Mouse (Mus musculus) embryonic facial prominence, embryonic 14.5 days (tissue): ENCODE data around the gene Tom1l2. TPM values are rescaled to one million over a fixed set of nuclear protein-coding genes. Genes with fewer than 3 reads are reported as not detected.

Experiments
- ATAC-seq: fragments of 200-750 bp; cut with Nextera tagmentation; 2 replicates; pipeline ENCODE4 v1.8.0; 2017; ENCODE audit warnings: low read depth, moderate number of reproducible peaks, moderate TSS enrichment
- DNase-seq: peaks from one replicate; pipeline ENCODE4 v3.0.0-alpha.2; 2015; ENCODE audit warnings: low spot score
- H3K27ac ChIP-seq: fragments of 300-500 bp; sonication (generic); replicated peaks from 2 replicates; pipeline ENCODE4 v1.5.1; 2014; ENCODE audit warnings: low read depth, mild to moderate bottlenecking, low read length, moderate library complexity
- H3K27me3 ChIP-seq: fragments of 300-500 bp; sonication (generic); replicated peaks from 2 replicates; pipeline ENCODE4 v1.6.1; 2014; ENCODE audit warnings: low read length; ENCODE audit not compliant: control insufficient read depth, insufficient read depth
- H3K36me3 ChIP-seq: fragments of 300-500 bp; sonication (generic); 2 replicates; pipeline ENCODE4 v1.6.1; 2014; ENCODE audit warnings: low read length, mixed read lengths; ENCODE audit not compliant: control insufficient read depth, insufficient read depth
- H3K4me1 ChIP-seq: fragments of 300-500 bp; sonication (generic); 2 replicates; pipeline ENCODE4 v1.6.1; 2014; ENCODE audit warnings: antibody characterized with exemption, low read length; ENCODE audit not compliant: control insufficient read depth, insufficient read depth
- H3K4me2 ChIP-seq: fragments of 300-500 bp; sonication (generic); 2 replicates; pipeline ENCODE4 v1.6.1; 2014; ENCODE audit warnings: low read depth, mild to moderate bottlenecking, low read length, moderate library complexity, mixed read lengths
- H3K4me3 ChIP-seq: fragments of 300-500 bp; sonication (generic); 2 replicates; pipeline ENCODE4 v1.5.1; 2014; ENCODE audit warnings: low read depth, mild to moderate bottlenecking, low read length
- H3K9ac ChIP-seq: fragments of 300-500 bp; sonication (generic); 2 replicates; pipeline ENCODE4 v1.6.1; 2014; ENCODE audit warnings: low read depth, mild to moderate bottlenecking, low read length, moderate library complexity, mixed read lengths
- H3K9me3 ChIP-seq: fragments of 300-500 bp; sonication (generic); 2 replicates; pipeline ENCODE4 v1.6.1; 2016; ENCODE audit warnings: low read length; ENCODE audit not compliant: control insufficient read depth
- WGBS: fragments of 180-500 bp; shearing (Covaris S2); extraction: QIAGEN DNeasy Blood & Tissue Kit; methylation state at CpG from one replicate; pipeline ENCODE4 v1.1.7; 2014; 5-methylcytosine and 5-hydroxymethylcytosine counted together
- polyA plus RNA-seq: library from polyadenylated mRNA; unstranded; fragments of >200 nt; fragmentation: Nextera tagmentation; extraction: Ambion mirVana; gene quantifications from 2 replicates; pipeline ENCODE4 v1.2.1, GENCODE M21; 2014

Gene Tom1l2
- polyA plus RNA-seq, 1 experiment from 2014 or later = 23.4 TPM

GRCm38 (mm10) chr11:60307375-60307825 lies 45.3 kb downstream of the Tom1l2 start:
- Histone ChIP-seq H3K9ac (no peak overlapping the region), H3K4me1 (peaks cover 38% of the 10 kb centered on the region), H3K36me3 (no peaks in the 10 kb centered on the region), H3K4me2 (no peak overlapping the region), H3K4me3 (no peak overlapping the region), H3K27me3 (no peaks in the 10 kb centered on the region), H3K9me3 (peaks cover 5% of the 10 kb centered on the region; the same call in 1 of the 2 replicates), H3K27ac (no peak overlapping the region; the same call in 1 of the 2 replicates)
- peak; percentile 38; the same call in 1 of the 2 replicates for ATAC-seq
- whole genome bisulfite sequencing = 67% methylated on average over 2 of the region's 2 CpGs
- DNase-seq = peak; percentile 78

DNA sequence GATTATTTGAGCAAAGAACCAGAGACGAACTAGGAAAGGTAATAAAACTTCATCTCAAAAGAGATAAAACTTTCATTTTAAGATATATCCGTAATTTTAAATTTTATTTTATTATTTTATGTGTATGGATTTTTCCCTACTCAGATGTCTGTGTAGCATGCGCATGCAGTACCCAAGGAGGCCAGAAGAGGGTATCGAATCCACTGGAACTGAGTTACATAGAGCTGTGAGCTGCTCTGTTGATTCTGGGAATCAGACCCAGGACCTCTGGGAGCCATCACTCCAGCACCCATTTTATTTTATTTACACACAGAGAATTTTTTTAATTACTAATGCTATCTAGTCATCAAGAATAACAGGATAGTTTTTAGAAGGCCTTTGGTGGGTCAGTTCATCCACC lies 45.9 kb downstream of the Tom1l2 start:
- DNase-seq (no peak), ATAC-seq (no peak)
- H3K9me3 ChIP-seq = peaks cover 5% of the 10 kb centered on the region; the same call in 1 of the 2 replicates
- WGBS = 67% methylated on average over 4 of the region's 4 CpGs
- H3K4me2 ChIP-seq = no peak overlapping the region
- no peak overlapping the region for H3K4me3 ChIP-seq
- peaks cover 32% of the 10 kb centered on the region for H3K4me1 ChIP-seq
- no peak overlapping the region for H3K27ac ChIP-seq
- no peak overlapping the region for H3K9ac ChIP-seq
- no peaks in the 10 kb centered on the region for H3K36me3 ChIP-seq
- no peaks in the 10 kb centered on the region for H3K27me3 ChIP-seq

- no peaks in the 10 kb centered on the region for H3K36me3 ChIP-seq
- ATAC-seq = no peak
- no peak overlapping the region for H3K4me3 ChIP-seq
- 0 out of 2 replicates have a peak overlapping the region, but pooled peaks have one; percentile 28 for H3K27ac ChIP-seq
- no peak for DNase-seq
- peaks cover 20% of the 10 kb centered on the region for H3K4me1 ChIP-seq
- no peak overlapping the region for H3K4me2 ChIP-seq
- H3K9me3 ChIP-seq = peaks cover 5% of the 10 kb centered on the region; the same call in 1 of the 2 replicates
- H3K9ac ChIP-seq = no peak overlapping the region; the same call in 1 of the 2 replicates
- 52% methylated on average over 4 of the region's 4 CpGs for WGBS
- no peaks in the 10 kb centered on the region for H3K27me3 ChIP-seq
These were observed 47.1 kb downstream of the Tom1l2 start for GRCm38 (mm10) chr11:60305611-60306010.

DNA sequence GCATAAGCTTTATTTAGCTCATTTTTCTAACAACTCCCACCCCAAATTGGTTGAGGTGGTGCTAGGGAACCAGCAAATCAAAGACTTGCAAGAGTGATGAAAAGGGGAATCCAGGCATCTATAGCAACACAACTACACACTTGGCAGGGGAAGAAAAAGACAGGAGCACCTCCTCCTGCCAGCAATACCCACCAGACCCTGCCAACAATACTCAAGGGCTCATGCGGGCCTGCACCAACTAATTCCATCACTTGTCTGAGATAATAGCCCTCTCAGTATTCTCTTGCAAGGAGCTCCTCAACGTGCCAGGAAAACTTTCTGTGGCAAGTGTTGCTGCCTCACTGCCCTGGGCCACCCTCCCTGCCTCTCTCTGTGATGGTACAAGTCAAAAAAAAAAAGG lies 49.2 kb downstream of the Tom1l2 start:
- H3K27me3 ChIP-seq = no peaks in the 10 kb centered on the region
- no peak overlapping the region for H3K9ac ChIP-seq
- H3K4me2 ChIP-seq = no peak overlapping the region
- no peaks in the 10 kb centered on the region for H3K36me3 ChIP-seq
- WGBS = 74% methylated on average over 2 of the region's 2 CpGs
- DNase-seq (no peak), ATAC-seq (no peak)
- H3K4me3 ChIP-seq = no peak overlapping the region
- H3K27ac ChIP-seq = no peak overlapping the region
- peaks cover 11% of the 10 kb centered on the region for H3K4me1 ChIP-seq
- H3K9me3 ChIP-seq = peaks cover 5% of the 10 kb centered on the region; the same call in 1 of the 2 replicates

- H3K4me2 ChIP-seq = no peak overlapping the region
- DNase-seq (no peak), ATAC-seq (no peak)
- H3K4me3 ChIP-seq = no peak overlapping the region
- H3K9me3 ChIP-seq = peaks cover 5% of the 10 kb centered on the region; the same call in 1 of the 2 replicates
- H3K9ac ChIP-seq = peak overlapping the region; percentile 19; the same call in 1 of the 2 replicates
- no peaks in the 10 kb centered on the region for H3K27me3 ChIP-seq
- WGBS = 56% methylated on average over 10 of the region's 10 CpGs
- H3K4me1 ChIP-seq = peaks cover under 1% of the 10 kb centered on the region; the same call in 1 of the 2 replicates
- no peaks in the 10 kb centered on the region for H3K36me3 ChIP-seq
- peak overlapping the region; percentile 50 for H3K27ac ChIP-seq
These were observed 50.2 kb downstream of the Tom1l2 start for GRCm38 (mm10) chr11:60302354-60303083.

GRCm38 (mm10) chr11:60301588-60302208 lies 51.0 kb downstream of the Tom1l2 start:
- no peaks in the 10 kb centered on the region for H3K4me1 ChIP-seq
- H3K36me3 ChIP-seq = no peaks in the 10 kb centered on the region
- H3K4me3 ChIP-seq = no peak overlapping the region
- no peaks in the 10 kb centered on the region for H3K9me3 ChIP-seq
- no peaks in the 10 kb centered on the region for H3K27me3 ChIP-seq
- no peak overlapping the region for H3K4me2 ChIP-seq
- ATAC-seq = peak; percentile 68; the same call in 1 of the 2 replicates
- peak overlapping the region; percentile 50; the same call in 1 of the 2 replicates for H3K27ac ChIP-seq
- peak; percentile 57 for DNase-seq
- peak overlapping the region; percentile 19; the same call in 1 of the 2 replicates for H3K9ac ChIP-seq
- 44% methylated on average over 5 of the region's 5 CpGs for WGBS

DNA sequence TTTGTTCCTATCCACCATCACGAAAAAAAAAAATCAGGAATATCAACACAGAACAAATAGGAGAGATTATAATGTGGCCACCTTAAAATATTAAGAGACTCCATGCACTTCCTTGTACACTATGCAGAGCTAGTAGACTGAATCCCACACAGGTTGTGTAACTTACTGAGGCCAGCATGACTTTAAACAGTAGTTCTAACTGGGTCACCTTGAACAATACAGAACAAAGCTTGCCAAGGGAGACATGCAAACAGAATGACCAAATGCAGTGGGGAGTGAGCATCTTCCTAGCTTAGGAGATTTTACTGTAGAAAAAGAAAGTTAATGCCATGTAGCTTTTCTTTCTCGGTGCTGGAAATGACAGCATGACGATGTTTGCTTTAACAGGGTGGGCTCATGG lies 52.4 kb downstream of the Tom1l2 start:
- H3K4me1 ChIP-seq = peaks cover 3% of the 10 kb centered on the region
- DNase-seq = no peak
- H3K27me3 ChIP-seq = no peaks in the 10 kb centered on the region
- no peaks in the 10 kb centered on the region for H3K36me3 ChIP-seq
- no peak overlapping the region; the same call in 1 of the 2 replicates for H3K27ac ChIP-seq
- ATAC-seq = no peak
- H3K4me3 ChIP-seq = no peak overlapping the region
- no peak overlapping the region for H3K4me2 ChIP-seq
- WGBS = 80% methylated on average over 3 of the region's 3 CpGs
- H3K9me3 ChIP-seq = no peaks in the 10 kb centered on the region
- H3K9ac ChIP-seq = no peak overlapping the region

GRCm38 (mm10) chr11:60297772-60298171 lies 54.9 kb downstream of the Tom1l2 start:
- no peak for ATAC-seq
- DNase-seq = no peak
- Histone ChIP-seq H3K4me1 (peaks cover 19% of the 10 kb centered on the region), H3K36me3 (no peaks in the 10 kb centered on the region), H3K9me3 (no peaks in the 10 kb centered on the region), H3K9ac (no peak overlapping the region), H3K4me3 (no peak overlapping the region), H3K27ac (no peak overlapping the region), H3K4me2 (no peak overlapping the region), H3K27me3 (no peaks in the 10 kb centered on the region)
- WGBS = 57% methylated on average over 3 of the region's 3 CpGs
